Mouse (Mus musculus): ENCODE results near the gene Asap3. TPM values are rescaled to one million over a fixed set of nuclear protein-coding genes. Genes with fewer than 3 reads are reported as not detected.

Gene Asap3
- polyA plus RNA-seq, 1 experiment: 3.8 TPM

GRCm38 (mm10) chr4:136186739-136187472 lies 19.3 kb upstream of the Asap3 start:
- Histone ChIP-seq H3K27me3 (ENCODE audit: control insufficient read depth, insufficient read depth, insufficient read length) (no peaks in the 10 kb centered on the region), H3K79me3 (ENCODE audit: low read depth) (no peaks in the 10 kb centered on the region), H3ac (ENCODE audit: control insufficient read depth, insufficient read length, low read depth) (no peak overlapping the region), H3K79me2 (ENCODE audit: control insufficient read depth, insufficient read depth) (peaks cover 9% of the 10 kb centered on the region), H3K36me3 (ENCODE audit: control insufficient read depth, insufficient read depth) (peaks cover 79% of the 10 kb centered on the region), H3K4me3 (ENCODE audit: insufficient read depth, poor library complexity, severe bottlenecking) (no peak overlapping the region)
- TF ChIP-seq CTCF (IDR thresholded peaks at IDR 0.05; ENCODE audit: control insufficient read depth, insufficient read depth, insufficient read length) (no peak), MYOD1 (IDR thresholded peaks at IDR 0.05; ENCODE audit: control insufficient read depth, insufficient read length, low read depth) (no peak), USF1 (IDR thresholded peaks at IDR 0.05; ENCODE audit: low read depth) (no peak), MAX (IDR thresholded peaks at IDR 0.05) (no peak), CEBPB (IDR thresholded peaks at IDR 0.05; ENCODE audit: low read depth) (no peak), MYOG (IDR thresholded peaks at IDR 0.05; ENCODE audit: control insufficient read depth, extremely low read depth, insufficient read length) (no peak), FOSL1 (IDR thresholded peaks at IDR 0.05; ENCODE audit: insufficient read depth, low read length, poor library complexity, severe bottlenecking) (no peak)

DNA sequence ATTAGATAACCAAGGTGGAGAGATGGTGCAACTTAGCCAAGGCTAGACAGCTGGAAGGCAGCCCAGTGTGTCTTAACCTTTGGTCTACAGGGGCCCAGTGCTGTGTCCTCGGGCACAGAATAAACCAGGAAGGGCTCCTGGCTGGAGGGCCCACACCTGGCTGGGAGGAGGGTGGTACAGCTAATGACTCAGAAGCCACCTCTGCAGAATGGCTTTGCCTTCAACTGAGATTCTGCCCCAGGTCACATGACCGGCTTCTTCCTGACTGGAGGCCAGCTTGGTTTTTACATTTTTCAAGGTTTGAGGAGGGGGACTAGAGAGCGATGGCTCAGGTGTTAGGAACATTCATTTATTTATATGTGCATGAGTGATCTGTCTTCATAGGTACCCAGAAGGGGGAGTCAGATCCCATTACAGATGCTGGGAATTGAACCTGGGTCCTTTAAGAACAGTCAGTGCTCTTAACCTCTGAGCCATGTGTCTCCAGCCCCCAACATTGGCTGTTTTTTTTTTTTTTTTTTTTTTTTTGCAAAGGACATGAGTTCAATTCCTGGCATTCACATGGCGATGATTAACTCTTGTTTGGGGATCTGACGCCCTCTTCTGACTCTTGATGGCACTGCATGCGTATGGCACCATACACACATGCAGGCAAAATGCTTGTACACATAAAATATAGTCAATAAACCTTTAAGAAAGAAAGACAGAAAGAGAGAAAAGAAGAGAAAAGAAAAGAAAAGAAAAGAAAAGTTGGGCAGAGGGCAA lies 17.0 kb upstream of the Asap3 start:
- H3K79me3 ChIP-seq (ENCODE audit: low read depth): no peaks in the 10 kb centered on the region
- no peak overlapping the region for H3ac ChIP-seq (ENCODE audit: control insufficient read depth, insufficient read length, low read depth)
- H3K36me3 ChIP-seq (ENCODE audit: control insufficient read depth, insufficient read depth): peaks cover 81% of the 10 kb centered on the region
- TF ChIP-seq CEBPB (IDR thresholded peaks at IDR 0.05; ENCODE audit: low read depth) (no peak), USF1 (IDR thresholded peaks at IDR 0.05; ENCODE audit: low read depth) (peak; percentile 65)
- no peak overlapping the region for H3K4me3 ChIP-seq (ENCODE audit: insufficient read depth, poor library complexity, severe bottlenecking)
- H3K79me2 ChIP-seq (ENCODE audit: control insufficient read depth, insufficient read depth): peaks cover 9% of the 10 kb centered on the region
- H3K27me3 ChIP-seq (ENCODE audit: control insufficient read depth, insufficient read depth, insufficient read length): no peaks in the 10 kb centered on the region

- Histone ChIP-seq H3K4me3 (ENCODE audit: insufficient read depth, poor library complexity, severe bottlenecking) (no peak overlapping the region), H3K36me3 (ENCODE audit: control insufficient read depth, insufficient read depth) (peaks cover 87% of the 10 kb centered on the region), H3K79me2 (ENCODE audit: control insufficient read depth, insufficient read depth) (peaks cover 9% of the 10 kb centered on the region), H3ac (ENCODE audit: control insufficient read depth, insufficient read length, low read depth) (peak overlapping the region; percentile 5), H3K79me3 (ENCODE audit: low read depth) (no peaks in the 10 kb centered on the region), H3K27me3 (ENCODE audit: control insufficient read depth, insufficient read depth, insufficient read length) (no peaks in the 10 kb centered on the region)
- no peak for TF ChIP-seq MYOD1 (IDR thresholded peaks at IDR 0.05; ENCODE audit: control insufficient read depth, insufficient read length, low read depth)
- no peak for TF ChIP-seq USF1 (IDR thresholded peaks at IDR 0.05; ENCODE audit: low read depth)
- no peak for TF ChIP-seq CTCF (IDR thresholded peaks at IDR 0.05; ENCODE audit: control insufficient read depth, insufficient read depth, insufficient read length)
- TF ChIP-seq MYOG (IDR thresholded peaks at IDR 0.05; ENCODE audit: control insufficient read depth, extremely low read depth, insufficient read length): no peak
- no peak for TF ChIP-seq CEBPB (IDR thresholded peaks at IDR 0.05; ENCODE audit: low read depth)
- no peak for TF ChIP-seq FOSL1 (IDR thresholded peaks at IDR 0.05; ENCODE audit: insufficient read depth, low read length, poor library complexity, severe bottlenecking)
- TF ChIP-seq MAX (IDR thresholded peaks at IDR 0.05): no peak
Observed at GRCm38 (mm10) chr4:136189912-136190311, 16.3 kb upstream of the Asap3 start.

DNA sequence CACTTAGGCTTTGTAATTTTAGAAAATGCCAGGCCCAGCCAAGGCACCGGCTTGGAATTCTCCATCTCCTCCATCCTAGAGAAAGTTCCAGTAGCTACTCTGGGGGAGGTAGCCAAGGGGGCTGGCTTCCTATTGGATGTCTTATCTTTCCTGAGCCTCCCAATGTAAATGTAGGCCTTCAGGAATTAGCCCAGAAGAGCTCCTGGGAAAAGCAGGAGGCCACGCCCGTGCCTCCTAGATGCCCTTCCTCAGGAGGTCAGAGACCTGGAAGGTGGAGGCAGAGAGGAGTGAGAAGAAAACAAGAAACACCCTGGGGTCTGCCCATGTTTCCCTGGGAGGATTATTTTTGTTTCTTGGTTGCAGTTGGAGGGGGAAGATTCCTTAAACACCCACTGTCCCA lies 12.6 kb upstream of the Asap3 start:
- Histone ChIP-seq H3K36me3 (ENCODE audit: control insufficient read depth, insufficient read depth) (peaks cover 70% of the 10 kb centered on the region), H3K27me3 (ENCODE audit: control insufficient read depth, insufficient read depth, insufficient read length) (no peaks in the 10 kb centered on the region)

GRCm38 (mm10) chr4:136195029-136195428 lies 11.1 kb upstream of the Asap3 start:
- TF ChIP-seq MYOG (IDR thresholded peaks at IDR 0.05; ENCODE audit: control insufficient read depth, extremely low read depth, insufficient read length) (no peak), MAX (IDR thresholded peaks at IDR 0.05) (no peak), FOSL1 (IDR thresholded peaks at IDR 0.05; ENCODE audit: insufficient read depth, low read length, poor library complexity, severe bottlenecking) (no peak), CTCF (IDR thresholded peaks at IDR 0.05; ENCODE audit: control insufficient read depth, insufficient read depth, insufficient read length) (no peak), CEBPB (IDR thresholded peaks at IDR 0.05; ENCODE audit: low read depth) (no peak), USF1 (IDR thresholded peaks at IDR 0.05; ENCODE audit: low read depth) (no peak), MYOD1 (IDR thresholded peaks at IDR 0.05; ENCODE audit: control insufficient read depth, insufficient read length, low read depth) (no peak)
- Histone ChIP-seq H3ac (ENCODE audit: control insufficient read depth, insufficient read length, low read depth) (no peak overlapping the region), H3K27me3 (ENCODE audit: control insufficient read depth, insufficient read depth, insufficient read length) (no peaks in the 10 kb centered on the region), H3K79me3 (ENCODE audit: low read depth) (no peaks in the 10 kb centered on the region), H3K4me3 (ENCODE audit: insufficient read depth, poor library complexity, severe bottlenecking) (no peak overlapping the region), H3K79me2 (ENCODE audit: control insufficient read depth, insufficient read depth) (no peaks in the 10 kb centered on the region), H3K36me3 (ENCODE audit: control insufficient read depth, insufficient read depth) (peaks cover 56% of the 10 kb centered on the region)

More for the DNA sequence above, 12.6 kb upstream of the Asap3 start:
- no peak overlapping the region for H3K4me3 ChIP-seq (ENCODE audit: insufficient read depth, poor library complexity, severe bottlenecking)
- no peak for TF ChIP-seq USF1 (IDR thresholded peaks at IDR 0.05; ENCODE audit: low read depth)
- TF ChIP-seq MYOD1 (IDR thresholded peaks at IDR 0.05; ENCODE audit: control insufficient read depth, insufficient read length, low read depth): no peak
- no peak for TF ChIP-seq MYOG (IDR thresholded peaks at IDR 0.05; ENCODE audit: control insufficient read depth, extremely low read depth, insufficient read length)
- no peak for TF ChIP-seq FOSL1 (IDR thresholded peaks at IDR 0.05; ENCODE audit: insufficient read depth, low read length, poor library complexity, severe bottlenecking)
- TF ChIP-seq MAX (IDR thresholded peaks at IDR 0.05): no peak
- TF ChIP-seq CEBPB (IDR thresholded peaks at IDR 0.05; ENCODE audit: low read depth): no peak
- no peak for TF ChIP-seq CTCF (IDR thresholded peaks at IDR 0.05; ENCODE audit: control insufficient read depth, insufficient read depth, insufficient read length)
- H3ac ChIP-seq (ENCODE audit: control insufficient read depth, insufficient read length, low read depth): no peak overlapping the region
- H3K79me3 ChIP-seq (ENCODE audit: low read depth): no peaks in the 10 kb centered on the region
- H3K79me2 ChIP-seq (ENCODE audit: control insufficient read depth, insufficient read depth): no peaks in the 10 kb centered on the region

Measured in C2C12 (cell line).